Mouse (Mus musculus): Measurements from ENCODE around the gene Dck. TPM values are rescaled to one million over a fixed set of nuclear protein-coding genes. Genes with fewer than 3 reads are reported as not detected.
"Not testable (repeated sequence)": the region's sequence is repeated elsewhere in the genome, so short reads cannot be mapped to it uniquely, and the experiment has no call there.

The Dck gene
- polyA plus RNA-seq, 1 experiment = 1.3 TPM

DNA sequence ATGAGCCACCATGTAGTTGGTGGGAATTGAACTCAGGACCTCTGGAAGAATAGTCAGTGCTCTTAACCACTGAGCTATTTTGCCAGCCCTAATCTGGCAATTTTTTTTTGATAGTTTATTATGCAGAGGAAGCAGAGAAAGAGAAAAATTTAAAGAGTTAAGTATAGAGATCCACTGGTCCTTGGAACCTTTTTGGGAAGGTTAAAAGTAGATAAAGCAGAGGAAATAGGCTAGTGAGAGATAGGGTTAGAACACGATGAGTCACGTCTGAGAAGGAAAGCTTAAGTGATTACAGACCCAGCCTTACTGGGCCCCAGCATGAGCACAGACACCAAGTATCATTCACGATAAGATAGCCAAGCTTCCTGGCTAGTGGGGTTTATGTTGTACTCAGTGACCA, 40.8 kb upstream of the Dck start:
- Histone ChIP-seq H3K27ac (ENCODE audit: insufficient read depth, low read depth, low read length) (no peak overlapping the region), H3K4me3 (ENCODE audit: low read depth, low read length) (no peak overlapping the region), H3K4me1 (ENCODE audit: control insufficient read depth, insufficient read depth, insufficient read length, low read length) (peaks cover 13% of the 10 kb centered on the region), H3K36me3 (ENCODE audit: control insufficient read depth, insufficient read depth, low read length) (no peaks in the 10 kb centered on the region), H3K27me3 (ENCODE audit: control insufficient read depth, insufficient read depth, low read length) (no peaks in the 10 kb centered on the region)
- no peak for TF ChIP-seq POLR2A (IDR thresholded peaks at IDR 0.05; ENCODE audit: low read depth, low read length)
- no peak for TF ChIP-seq CTCF (IDR thresholded peaks at IDR 0.05; ENCODE audit: extremely low read depth, insufficient read length, insufficient replicate concordance, low read depth, low read length)
- WGBS = 13% methylated on average over 3 of the region's 3 CpGs

DNA sequence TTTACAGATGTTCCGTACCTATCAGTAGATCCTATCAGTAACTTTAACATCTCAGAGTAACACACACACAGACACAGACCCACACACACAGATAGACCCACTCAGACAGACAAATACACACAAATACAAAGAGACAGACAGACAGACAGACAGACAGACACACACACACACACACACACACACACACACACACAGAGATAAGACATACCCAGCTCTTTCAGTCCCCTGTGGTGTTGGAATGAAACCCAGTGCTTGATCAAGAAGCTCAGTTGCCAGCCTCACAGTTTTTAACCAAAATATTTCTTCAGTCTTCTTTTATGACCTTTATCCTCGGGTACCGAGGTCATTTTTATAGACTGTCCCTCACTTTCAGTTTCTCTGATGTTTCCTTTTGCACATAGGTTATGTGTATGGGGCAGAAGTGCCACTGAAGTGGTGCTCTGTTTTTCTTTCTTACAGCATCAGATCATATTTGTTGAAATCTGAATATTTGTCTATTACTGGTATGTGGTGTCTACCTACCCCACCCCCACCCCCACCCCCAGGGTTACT, 37.1 kb upstream of the Dck start:
- Histone ChIP-seq H3K4me1 (ENCODE audit: control insufficient read depth, insufficient read depth, insufficient read length, low read length) (peaks cover 8% of the 10 kb centered on the region), H3K27me3 (ENCODE audit: control insufficient read depth, insufficient read depth, low read length) (no peaks in the 10 kb centered on the region), H3K4me3 (ENCODE audit: low read depth, low read length) (no peak overlapping the region), H3K36me3 (ENCODE audit: control insufficient read depth, insufficient read depth, low read length) (peaks cover 2% of the 10 kb centered on the region; the same call in 1 of the 2 replicates), H3K27ac (ENCODE audit: insufficient read depth, low read depth, low read length) (peak overlapping the region; percentile 76)
- no peak for TF ChIP-seq CTCF (IDR thresholded peaks at IDR 0.05; ENCODE audit: extremely low read depth, insufficient read length, insufficient replicate concordance, low read depth, low read length)
- TF ChIP-seq POLR2A (IDR thresholded peaks at IDR 0.05; ENCODE audit: low read depth, low read length) = no peak
- WGBS = 16% methylated on average over 3 of the region's 3 CpGs

DNA sequence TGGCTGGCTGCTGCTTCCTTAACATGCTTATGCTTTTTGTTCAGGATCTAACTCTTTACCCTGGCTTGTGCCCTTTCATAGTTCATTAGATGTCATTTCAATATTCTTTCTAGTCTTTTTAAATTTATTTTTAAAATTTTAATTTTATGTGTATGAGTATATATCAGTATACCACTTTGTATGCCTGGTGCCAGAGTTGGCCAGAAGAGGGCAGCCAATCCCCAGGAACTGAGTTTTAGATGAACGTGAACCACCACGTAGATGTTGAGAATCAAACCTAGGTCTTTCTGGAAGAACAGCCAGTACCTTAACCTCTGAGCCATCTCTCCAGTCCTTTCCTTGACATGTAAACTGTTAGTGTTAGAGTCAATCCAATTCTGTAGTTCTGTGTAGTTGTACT, 30.0 kb upstream of the Dck start:
- no peak for TF ChIP-seq POLR2A (IDR thresholded peaks at IDR 0.05; ENCODE audit: low read depth, low read length)
- TF ChIP-seq CTCF (IDR thresholded peaks at IDR 0.05; ENCODE audit: extremely low read depth, insufficient read length, insufficient replicate concordance, low read depth, low read length) = peak; percentile 11; the same call in 1 of the 2 replicates
- H3K27me3 ChIP-seq (ENCODE audit: control insufficient read depth, insufficient read depth, low read length) = no peaks in the 10 kb centered on the region
- H3K4me3 ChIP-seq (ENCODE audit: low read depth, low read length) = no peak overlapping the region
- H3K27ac ChIP-seq (ENCODE audit: insufficient read depth, low read depth, low read length) = no peak overlapping the region
- no peaks in the 10 kb centered on the region for H3K4me1 ChIP-seq (ENCODE audit: control insufficient read depth, insufficient read depth, insufficient read length, low read length)
- 0 out of 2 replicates have a peak, but pooled peaks cover 3% of the 10 kb centered on the region for H3K36me3 ChIP-seq (ENCODE audit: control insufficient read depth, insufficient read depth, low read length)
- WGBS = 86% methylated on average over 2 of the region's 2 CpGs

DNA sequence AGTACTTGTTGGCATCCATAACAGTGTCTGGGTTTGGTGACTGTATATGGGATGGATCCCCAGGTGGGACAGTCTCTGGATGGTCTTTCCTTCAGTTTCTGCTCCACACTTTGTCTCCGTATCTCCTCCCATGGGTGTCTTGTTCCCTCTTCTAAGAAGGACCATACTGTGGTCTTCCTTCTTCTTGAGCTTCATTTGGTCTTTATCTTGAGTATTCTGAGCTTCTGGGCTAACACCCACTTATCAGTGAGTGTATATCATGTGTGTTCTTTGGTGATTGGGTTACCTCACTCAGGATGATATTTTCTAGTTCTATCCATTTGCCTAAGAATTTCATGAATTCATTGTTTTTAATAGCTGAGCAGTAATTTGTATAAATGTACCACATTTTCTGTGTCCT, 23.7 kb upstream of the Dck start:
- not testable (repeated sequence) for H3K27me3 ChIP-seq (ENCODE audit: control insufficient read depth, insufficient read depth, low read length); H3K4me1 ChIP-seq (ENCODE audit: control insufficient read depth, insufficient read depth, insufficient read length, low read length); H3K27ac ChIP-seq (ENCODE audit: insufficient read depth, low read depth, low read length); H3K4me3 ChIP-seq (ENCODE audit: low read depth, low read length); H3K36me3 ChIP-seq (ENCODE audit: control insufficient read depth, insufficient read depth, low read length)
- WGBS = 100% methylated on average over 1 of the region's 1 CpGs

DNA sequence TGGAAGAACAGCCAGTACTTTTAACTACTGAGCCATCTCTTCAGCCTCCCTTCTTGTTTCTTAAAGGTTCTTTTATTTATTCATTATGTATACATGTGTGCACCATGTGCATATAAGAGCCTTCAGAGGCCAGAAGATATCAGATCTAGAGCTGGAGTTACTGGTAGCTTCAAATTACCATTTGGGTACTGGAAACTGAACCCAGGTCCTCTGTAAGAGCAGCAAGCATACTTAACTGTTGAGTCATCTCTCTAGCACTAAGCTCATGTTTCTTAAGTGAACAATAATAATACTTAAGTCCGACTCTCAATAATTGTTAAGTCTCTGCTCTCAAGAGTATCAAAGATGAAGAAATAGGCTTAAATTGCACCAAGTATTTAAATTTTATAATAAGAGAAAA, 17.0 kb upstream of the Dck start:
- Histone ChIP-seq H3K4me1 (ENCODE audit: control insufficient read depth, insufficient read depth, insufficient read length, low read length) (no peaks in the 10 kb centered on the region), H3K27me3 (ENCODE audit: control insufficient read depth, insufficient read depth, low read length) (no peaks in the 10 kb centered on the region), H3K27ac (ENCODE audit: insufficient read depth, low read depth, low read length) (no peak overlapping the region), H3K36me3 (ENCODE audit: control insufficient read depth, insufficient read depth, low read length) (peaks cover 19% of the 10 kb centered on the region), H3K4me3 (ENCODE audit: low read depth, low read length) (no peak overlapping the region)
- 81% methylated on average over 1 of the region's 1 CpGs for WGBS
- TF ChIP-seq CTCF (IDR thresholded peaks at IDR 0.05; ENCODE audit: extremely low read depth, insufficient read length, insufficient replicate concordance, low read depth, low read length) (no peak), POLR2A (IDR thresholded peaks at IDR 0.05; ENCODE audit: low read depth, low read length) (no peak)

DNA sequence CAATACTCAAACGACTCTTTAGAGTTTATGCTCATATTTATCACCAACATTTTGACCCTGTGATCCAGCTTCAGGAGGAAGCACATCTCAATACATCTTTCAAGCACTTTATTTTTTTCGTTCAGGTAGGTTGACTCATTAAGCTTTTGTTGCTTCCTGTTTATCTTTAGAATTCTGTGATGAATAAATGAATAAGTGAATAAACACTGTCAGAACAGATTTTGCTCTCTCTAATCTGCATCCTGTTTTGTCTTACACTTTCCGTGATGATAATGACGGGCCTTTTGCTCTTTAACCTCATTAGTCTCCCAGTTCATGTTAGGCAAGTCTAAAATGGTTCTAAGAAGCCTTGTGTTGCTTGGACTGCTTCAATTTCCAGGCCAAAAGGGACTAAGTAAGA, 11.6 kb upstream of the Dck start:
- TF ChIP-seq POLR2A (IDR thresholded peaks at IDR 0.05; ENCODE audit: low read depth, low read length) (no peak), CTCF (IDR thresholded peaks at IDR 0.05; ENCODE audit: extremely low read depth, insufficient read length, insufficient replicate concordance, low read depth, low read length) (no peak)
- no peaks in the 10 kb centered on the region for H3K4me1 ChIP-seq (ENCODE audit: control insufficient read depth, insufficient read depth, insufficient read length, low read length)
- 71% methylated on average over 4 of the region's 4 CpGs for WGBS
- no peak overlapping the region for H3K27ac ChIP-seq (ENCODE audit: insufficient read depth, low read depth, low read length)
- peaks cover 23% of the 10 kb centered on the region for H3K36me3 ChIP-seq (ENCODE audit: control insufficient read depth, insufficient read depth, low read length)
- no peaks in the 10 kb centered on the region for H3K27me3 ChIP-seq (ENCODE audit: control insufficient read depth, insufficient read depth, low read length)
- no peak overlapping the region for H3K4me3 ChIP-seq (ENCODE audit: low read depth, low read length)

DNA sequence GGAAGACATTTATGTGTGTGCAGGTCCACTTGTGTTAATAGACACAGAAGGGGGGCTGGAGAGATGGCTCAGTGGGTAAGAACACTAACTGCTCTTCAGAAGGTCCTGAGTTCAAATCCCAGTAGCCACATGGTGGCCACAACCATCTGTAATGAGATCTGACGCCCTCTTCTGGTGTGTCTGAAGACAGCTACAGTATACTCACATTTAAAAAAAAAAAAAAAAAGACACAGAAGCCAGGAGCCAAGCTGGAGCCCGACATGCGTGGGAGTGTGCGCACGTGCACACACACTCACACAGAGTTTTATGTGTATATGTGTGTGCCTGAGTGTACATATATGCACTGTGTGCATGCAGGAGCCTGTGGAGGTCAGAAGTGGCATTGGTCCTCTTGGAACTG, 2.2 kb upstream of the Dck start:
- H3K4me3 ChIP-seq (ENCODE audit: low read depth, low read length) = no peak overlapping the region
- H3K36me3 ChIP-seq (ENCODE audit: control insufficient read depth, insufficient read depth, low read length) = 0 out of 2 replicates have a peak, but pooled peaks cover 4% of the 10 kb centered on the region
- 92% methylated on average over 5 of the region's 5 CpGs for WGBS
- H3K27ac ChIP-seq (ENCODE audit: insufficient read depth, low read depth, low read length) = no peak overlapping the region
- no peaks in the 10 kb centered on the region for H3K27me3 ChIP-seq (ENCODE audit: control insufficient read depth, insufficient read depth, low read length)
- TF ChIP-seq POLR2A (IDR thresholded peaks at IDR 0.05; ENCODE audit: low read depth, low read length) = no peak
- no peak for TF ChIP-seq CTCF (IDR thresholded peaks at IDR 0.05; ENCODE audit: extremely low read depth, insufficient read length, insufficient replicate concordance, low read depth, low read length)
- peaks cover 6% of the 10 kb centered on the region; the same call in 1 of the 2 replicates for H3K4me1 ChIP-seq (ENCODE audit: control insufficient read depth, insufficient read depth, insufficient read length, low read length)
